Mouse (Mus musculus): ENCODE measurements around the gene Ifitm3. TPM values are rescaled to one million over a fixed set of nuclear protein-coding genes. Genes with fewer than 3 reads are reported as not detected.

Gene Ifitm3
- polyA plus RNA-seq, 1 experiment = 15.2 TPM

DNA sequence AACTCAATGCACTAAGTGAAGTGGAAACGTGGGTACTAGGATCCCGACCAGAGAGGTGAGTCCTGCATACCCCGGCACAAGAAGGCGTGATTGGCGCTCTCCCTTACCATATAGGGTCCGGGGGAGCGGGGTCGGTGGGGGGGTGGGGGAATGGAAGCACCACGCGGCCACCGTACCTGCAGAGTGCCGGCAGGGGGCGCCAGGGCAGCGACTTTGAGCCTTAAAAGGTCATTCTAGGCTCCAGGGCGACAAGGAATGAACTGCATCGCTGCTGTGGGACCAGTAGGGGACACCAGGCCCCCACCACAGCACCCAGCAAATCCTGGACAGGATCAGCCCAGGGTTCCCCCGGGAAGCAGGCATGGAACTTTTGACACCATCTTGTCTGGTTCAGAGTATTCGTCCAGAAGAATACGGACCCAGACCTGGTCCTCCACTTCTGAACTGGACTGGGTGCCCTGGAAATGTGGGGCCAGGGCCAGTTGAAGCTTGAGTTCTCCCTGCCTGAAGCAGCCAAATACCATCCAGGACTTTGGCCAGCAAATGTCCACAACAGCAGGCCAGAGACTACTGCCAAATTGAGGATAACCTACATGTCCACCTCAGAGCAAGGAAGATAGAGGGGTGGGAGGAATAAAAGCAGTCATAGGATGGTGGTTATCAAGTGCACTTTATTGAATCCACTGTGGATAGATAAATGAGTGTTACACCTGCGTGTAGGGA lies 1.5 kb downstream of the Ifitm3 start:
- Histone ChIP-seq H3K27ac (ENCODE audit: control insufficient read depth, insufficient read depth, low read depth, low read length) (no peak overlapping the region), H3K27me3 (ENCODE audit: control insufficient read depth, insufficient read depth, low read length) (no peaks in the 10 kb centered on the region), H3K4me1 (ENCODE audit: control insufficient read depth, insufficient read depth, low read length) (peaks cover 5% of the 10 kb centered on the region), H3K4me3 (ENCODE audit: control insufficient read depth, low read depth, low read length) (no peak overlapping the region), H3K36me3 (ENCODE audit: control insufficient read depth, insufficient read depth, low read length) (no peaks in the 10 kb centered on the region)
- TF ChIP-seq POLR2A (IDR thresholded peaks at IDR 0.05; ENCODE audit: control insufficient read depth, low read depth, low read length) = no peak
- peak; percentile 74; the same call in 1 of the 2 replicates for TF ChIP-seq CTCF (IDR thresholded peaks at IDR 0.05; ENCODE audit: control insufficient read depth, insufficient read depth, insufficient replicate concordance, low read depth, low read length)

DNA sequence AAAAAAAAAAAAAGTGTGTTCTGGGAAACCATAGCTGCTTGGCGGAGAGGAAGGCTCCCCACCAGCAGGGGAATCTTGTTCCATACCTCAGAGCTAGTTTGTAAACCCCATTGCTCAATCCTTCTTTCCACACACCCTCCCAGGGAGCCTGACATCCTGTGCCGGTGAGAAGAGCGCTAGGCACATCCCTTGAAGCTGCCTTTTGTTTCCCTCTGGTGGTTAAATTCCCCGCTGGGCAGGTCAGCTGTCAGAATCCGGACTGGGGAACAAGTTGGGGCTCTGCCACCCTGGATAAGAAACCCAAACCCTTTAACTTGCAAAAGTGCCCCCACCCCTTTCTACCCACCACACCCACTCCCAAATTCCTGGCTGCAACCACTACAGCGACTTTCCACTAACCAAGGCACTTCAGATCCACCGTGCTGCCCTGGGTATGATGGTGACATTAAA lies 2.2 kb downstream of the Ifitm3 start:
- no peak overlapping the region for H3K4me3 ChIP-seq (ENCODE audit: control insufficient read depth, low read depth, low read length)
- H3K36me3 ChIP-seq (ENCODE audit: control insufficient read depth, insufficient read depth, low read length) = no peaks in the 10 kb centered on the region
- no peak for TF ChIP-seq POLR2A (IDR thresholded peaks at IDR 0.05; ENCODE audit: control insufficient read depth, low read depth, low read length)
- no peak for TF ChIP-seq CTCF (IDR thresholded peaks at IDR 0.05; ENCODE audit: control insufficient read depth, insufficient read depth, insufficient replicate concordance, low read depth, low read length)
- no peak overlapping the region for H3K27ac ChIP-seq (ENCODE audit: control insufficient read depth, insufficient read depth, low read depth, low read length)
- no peaks in the 10 kb centered on the region for H3K27me3 ChIP-seq (ENCODE audit: control insufficient read depth, insufficient read depth, low read length)
- H3K4me1 ChIP-seq (ENCODE audit: control insufficient read depth, insufficient read depth, low read length) = peaks cover 5% of the 10 kb centered on the region

- H3K27ac ChIP-seq (ENCODE audit: control insufficient read depth, insufficient read depth, low read depth, low read length) = no peak overlapping the region
- TF ChIP-seq CTCF (IDR thresholded peaks at IDR 0.05; ENCODE audit: control insufficient read depth, insufficient read depth, insufficient replicate concordance, low read depth, low read length) (no peak), POLR2A (IDR thresholded peaks at IDR 0.05; ENCODE audit: control insufficient read depth, low read depth, low read length) (no peak)
- no peak overlapping the region for H3K4me3 ChIP-seq (ENCODE audit: control insufficient read depth, low read depth, low read length)
- peaks cover 5% of the 10 kb centered on the region for H3K4me1 ChIP-seq (ENCODE audit: control insufficient read depth, insufficient read depth, low read length)
- H3K27me3 ChIP-seq (ENCODE audit: control insufficient read depth, insufficient read depth, low read length) = no peaks in the 10 kb centered on the region
- no peaks in the 10 kb centered on the region for H3K36me3 ChIP-seq (ENCODE audit: control insufficient read depth, insufficient read depth, low read length)
These were observed 3.7 kb downstream of the Ifitm3 start for GRCm38 (mm10) chr7:141006914-141007313.

GRCm38 (mm10) chr7:141006446-141006845 lies 4.1 kb downstream of the Ifitm3 start:
- peaks cover 5% of the 10 kb centered on the region for H3K4me1 ChIP-seq (ENCODE audit: control insufficient read depth, insufficient read depth, low read length)
- no peaks in the 10 kb centered on the region for H3K36me3 ChIP-seq (ENCODE audit: control insufficient read depth, insufficient read depth, low read length)
- H3K27me3 ChIP-seq (ENCODE audit: control insufficient read depth, insufficient read depth, low read length) = no peaks in the 10 kb centered on the region
- TF ChIP-seq POLR2A (IDR thresholded peaks at IDR 0.05; ENCODE audit: control insufficient read depth, low read depth, low read length) (no peak), CTCF (IDR thresholded peaks at IDR 0.05; ENCODE audit: control insufficient read depth, insufficient read depth, insufficient replicate concordance, low read depth, low read length) (no peak)
- no peak overlapping the region for H3K4me3 ChIP-seq (ENCODE audit: control insufficient read depth, low read depth, low read length)
- H3K27ac ChIP-seq (ENCODE audit: control insufficient read depth, insufficient read depth, low read depth, low read length) = no peak overlapping the region

DNA sequence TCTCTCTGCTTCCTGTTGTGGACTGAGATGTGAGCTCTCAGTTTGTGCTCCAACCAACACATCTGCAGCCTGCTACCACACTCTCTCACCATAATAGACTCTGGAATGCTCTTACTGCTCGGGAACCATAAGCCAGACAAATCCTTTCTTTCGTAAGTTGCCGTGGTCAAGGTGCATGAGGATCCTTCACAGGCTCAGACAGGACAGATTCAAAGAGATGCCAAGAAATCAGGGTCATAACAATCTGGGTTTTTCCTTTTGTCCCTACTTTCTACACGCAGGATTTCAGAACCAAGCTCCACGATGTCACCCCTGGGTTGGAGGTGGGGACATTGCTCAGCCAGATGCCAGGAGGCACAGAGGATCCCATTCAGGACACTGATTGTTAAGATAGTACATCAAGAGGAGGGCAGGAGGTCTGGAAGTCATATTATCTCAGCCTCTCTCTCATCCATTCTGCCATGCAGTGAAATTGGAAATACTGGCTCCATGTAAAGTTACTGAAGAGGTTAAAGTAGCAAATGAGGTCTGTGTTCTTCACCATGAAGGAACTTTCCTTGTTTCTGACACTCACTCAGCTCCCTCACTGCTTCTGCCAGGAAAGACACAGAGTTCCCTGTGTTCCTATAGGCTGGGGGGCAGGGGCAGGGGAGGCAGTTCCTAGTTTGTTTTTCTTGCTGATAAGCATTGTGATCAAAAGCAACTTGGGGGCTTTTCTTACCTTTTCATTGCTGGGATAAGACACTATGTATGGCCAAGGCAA lies 7.1 kb downstream of the Ifitm3 start:
- H3K27me3 ChIP-seq (ENCODE audit: control insufficient read depth, insufficient read depth, low read length) = no peaks in the 10 kb centered on the region
- H3K27ac ChIP-seq (ENCODE audit: control insufficient read depth, insufficient read depth, low read depth, low read length) = no peak overlapping the region
- no peaks in the 10 kb centered on the region; the same call in 1 of the 2 replicates for H3K4me1 ChIP-seq (ENCODE audit: control insufficient read depth, insufficient read depth, low read length)
- TF ChIP-seq CTCF (IDR thresholded peaks at IDR 0.05; ENCODE audit: control insufficient read depth, insufficient read depth, insufficient replicate concordance, low read depth, low read length) (no peak), POLR2A (IDR thresholded peaks at IDR 0.05; ENCODE audit: control insufficient read depth, low read depth, low read length) (no peak)
- no peak overlapping the region for H3K4me3 ChIP-seq (ENCODE audit: control insufficient read depth, low read depth, low read length)
- no peaks in the 10 kb centered on the region for H3K36me3 ChIP-seq (ENCODE audit: control insufficient read depth, insufficient read depth, low read length)

- TF ChIP-seq CTCF (IDR thresholded peaks at IDR 0.05; ENCODE audit: control insufficient read depth, insufficient read depth, insufficient replicate concordance, low read depth, low read length) (no peak), POLR2A (IDR thresholded peaks at IDR 0.05; ENCODE audit: control insufficient read depth, low read depth, low read length) (no peak)
- Histone ChIP-seq H3K4me1 (ENCODE audit: control insufficient read depth, insufficient read depth, low read length) (no peaks in the 10 kb centered on the region), H3K36me3 (ENCODE audit: control insufficient read depth, insufficient read depth, low read length) (no peaks in the 10 kb centered on the region), H3K4me3 (ENCODE audit: control insufficient read depth, low read depth, low read length) (no peak overlapping the region), H3K27me3 (ENCODE audit: control insufficient read depth, insufficient read depth, low read length) (no peaks in the 10 kb centered on the region), H3K27ac (ENCODE audit: control insufficient read depth, insufficient read depth, low read depth, low read length) (no peak overlapping the region)
These were observed 9.5 kb downstream of the Ifitm3 start for GRCm38 (mm10) chr7:141000881-141001708.
